Mouse (Mus musculus) limb, embryonic 12.5 days (tissue): ENCODE measurements around the gene Hsf5. TPM values are rescaled to one million over a fixed set of nuclear protein-coding genes. Genes with fewer than 3 reads are reported as not detected.

Source experiments
- ATAC-seq: fragments of 200-750 bp; cut with Nextera tagmentation; 2 replicates; pipeline ENCODE4 v1.8.0; 2017; ENCODE audit warnings: low read depth, moderate TSS enrichment; ENCODE audit not compliant: insufficient number of reproducible peaks, insufficient read depth, low FRiP score, low TSS enrichment
- H3K27ac ChIP-seq: fragments of 300-500 bp; sonication (generic); 2 replicates; pipeline ENCODE4 v1.5.1; 2016; ENCODE audit warnings: mild to moderate bottlenecking, moderate library complexity
- H3K27me3 ChIP-seq: fragments of 300-500 bp; sonication (generic); 2 replicates; pipeline ENCODE4 v1.6.1; 2016; ENCODE audit warnings: mild to moderate bottlenecking, moderate library complexity
- H3K36me3 ChIP-seq: fragments of 300-500 bp; sonication (generic); 2 replicates; pipeline ENCODE4 v1.6.1; 2016; ENCODE audit warnings: mild to moderate bottlenecking, moderate library complexity
- H3K4me1 ChIP-seq: fragments of 300-500 bp; sonication (generic); replicated peaks from 2 replicates; pipeline ENCODE4 v1.6.1; 2016
- H3K4me2 ChIP-seq: fragments of 300-500 bp; sonication (generic); 2 replicates; pipeline ENCODE4 v1.6.1; 2016; ENCODE audit warnings: mild to moderate bottlenecking, moderate library complexity
- H3K4me3 ChIP-seq: fragments of 300-500 bp; sonication (generic); replicated peaks from 2 replicates; pipeline ENCODE4 v1.5.1; 2016; ENCODE audit warnings: mild to moderate bottlenecking
- H3K9ac ChIP-seq: fragments of 300-500 bp; sonication (generic); replicated peaks from 2 replicates; pipeline ENCODE4 v1.6.1; 2016; ENCODE audit warnings: mild to moderate bottlenecking, moderate library complexity
- H3K9me3 ChIP-seq: fragments of 300-500 bp; sonication (generic); 2 replicates; pipeline ENCODE4 v1.6.1; 2016; ENCODE audit warnings: mild to moderate bottlenecking, moderate library complexity
- WGBS: fragments of 180-500 bp; shearing (Covaris S2); methylation state at CpG from one replicate; pipeline ENCODE4 v1.1.7; 2016; 5-methylcytosine and 5-hydroxymethylcytosine counted together
- polyA plus RNA-seq: library from polyadenylated mRNA; unstranded; fragments of >200 nt; fragmentation: Nextera tagmentation; extraction: Ambion mirVana; gene quantifications from 2 replicates; pipeline ENCODE4 v1.2.1, GENCODE M21; 2016

Gene Hsf5
- polyA plus RNA-seq, 1 experiment from 2014 or later, result 0.21 TPM

GRCm38 (mm10) chr11:87697131-87697682 is 80.2 kb downstream of the Hsf5 start:
- no peak for ATAC-seq

GRCm38 (mm10) chr11:87698126-87698525 is 81.2 kb downstream of the Hsf5 start:
- Histone ChIP-seq H3K27me3 (peaks cover 5% of the 10 kb centered on the region; the same call in 1 of the 2 replicates), H3K4me2 (no peak overlapping the region), H3K27ac (no peak overlapping the region), H3K9ac (no peak overlapping the region), H3K36me3 (no peaks in the 10 kb centered on the region), H3K4me1 (no peaks in the 10 kb centered on the region), H3K4me3 (no peak overlapping the region), H3K9me3 (no peaks in the 10 kb centered on the region)
- ATAC-seq, result no peak
- 89% methylated on average over 4 of the region's 4 CpGs for WGBS

More at GRCm38 (mm10) chr11:87697131-87697682, 80.2 kb downstream of the Hsf5 start:
- H3K36me3 ChIP-seq, result no peaks in the 10 kb centered on the region
- H3K9me3 ChIP-seq, result no peaks in the 10 kb centered on the region
- no peak overlapping the region for H3K9ac ChIP-seq
- peaks cover 5% of the 10 kb centered on the region; the same call in 1 of the 2 replicates for H3K27me3 ChIP-seq
- H3K4me2 ChIP-seq, result no peak overlapping the region
- WGBS, result 60% methylated on average over 14 of the region's 14 CpGs
- no peak overlapping the region for H3K4me3 ChIP-seq
- no peak overlapping the region for H3K27ac ChIP-seq
- no peaks in the 10 kb centered on the region for H3K4me1 ChIP-seq

- H3K4me1 ChIP-seq, result no peaks in the 10 kb centered on the region
- no peaks in the 10 kb centered on the region for H3K36me3 ChIP-seq
- H3K4me2 ChIP-seq, result no peak overlapping the region
- no peaks in the 10 kb centered on the region for H3K9me3 ChIP-seq
- ATAC-seq, result no peak
- H3K27ac ChIP-seq, result no peak overlapping the region
- H3K4me3 ChIP-seq, result no peak overlapping the region
- no peak overlapping the region for H3K9ac ChIP-seq
- 83% methylated on average over 6 of the region's 6 CpGs for WGBS
- peaks cover 5% of the 10 kb centered on the region; the same call in 1 of the 2 replicates for H3K27me3 ChIP-seq
Measured at GRCm38 (mm10) chr11:87701108-87701507, 84.1 kb downstream of the Hsf5 start.

GRCm38 (mm10) chr11:87701877-87702620 is 85.1 kb downstream of the Hsf5 start:
- Histone ChIP-seq H3K27me3 (no peaks in the 10 kb centered on the region), H3K36me3 (no peaks in the 10 kb centered on the region), H3K27ac (no peak overlapping the region), H3K9me3 (no peaks in the 10 kb centered on the region), H3K9ac (no peak overlapping the region), H3K4me3 (no peak overlapping the region), H3K4me2 (no peak overlapping the region), H3K4me1 (no peaks in the 10 kb centered on the region)
- ATAC-seq, result no peak
- 78% methylated on average over 14 of the region's 14 CpGs for WGBS

GRCm38 (mm10) chr11:87703654-87704053 is 86.7 kb downstream of the Hsf5 start:
- Histone ChIP-seq H3K27ac (no peak overlapping the region), H3K36me3 (no peaks in the 10 kb centered on the region), H3K27me3 (0 out of 2 replicates have a peak, but pooled peaks cover 5% of the 10 kb centered on the region), H3K4me3 (no peak overlapping the region), H3K9ac (no peak overlapping the region), H3K4me2 (no peak overlapping the region), H3K4me1 (no peaks in the 10 kb centered on the region), H3K9me3 (no peaks in the 10 kb centered on the region)
- ATAC-seq, result no peak
- WGBS, result 84% methylated on average over 5 of the region's 5 CpGs

- Histone ChIP-seq H3K36me3 (no peaks in the 10 kb centered on the region), H3K4me1 (no peaks in the 10 kb centered on the region), H3K4me2 (no peak overlapping the region), H3K27ac (no peak overlapping the region), H3K9me3 (no peaks in the 10 kb centered on the region), H3K4me3 (no peak overlapping the region), H3K9ac (no peak overlapping the region), H3K27me3 (0 out of 2 replicates have a peak, but pooled peaks cover 5% of the 10 kb centered on the region)
- ATAC-seq, result no peak
- 84% methylated on average over 9 of the region's 9 CpGs for WGBS
Measured at GRCm38 (mm10) chr11:87704289-87704688, 87.3 kb downstream of the Hsf5 start.

- Histone ChIP-seq H3K4me3 (no peak overlapping the region), H3K36me3 (no peaks in the 10 kb centered on the region), H3K4me2 (no peak overlapping the region), H3K4me1 (peaks cover 20% of the 10 kb centered on the region), H3K27ac (no peak overlapping the region), H3K9ac (no peak overlapping the region), H3K27me3 (0 out of 2 replicates have a peak, but pooled peaks cover 11% of the 10 kb centered on the region), H3K9me3 (no peaks in the 10 kb centered on the region)
- no peak for ATAC-seq
- 65% methylated on average over 8 of the region's 8 CpGs for WGBS
Measured at GRCm38 (mm10) chr11:87707570-87707969, 90.6 kb downstream of the Hsf5 start.

- no peaks in the 10 kb centered on the region for H3K36me3 ChIP-seq
- H3K9me3 ChIP-seq, result no peaks in the 10 kb centered on the region
- 0 out of 2 replicates have a peak, but pooled peaks cover 11% of the 10 kb centered on the region for H3K27me3 ChIP-seq
- WGBS, result 79% methylated on average over 5 of the region's 5 CpGs
- no peak overlapping the region for H3K4me3 ChIP-seq
- H3K4me1 ChIP-seq, result peaks cover 20% of the 10 kb centered on the region
- peak overlapping the region; percentile 59; the same call in 1 of the 2 replicates for H3K4me2 ChIP-seq
- no peak for ATAC-seq
- H3K9ac ChIP-seq, result no peak overlapping the region
- no peak overlapping the region for H3K27ac ChIP-seq
Measured at GRCm38 (mm10) chr11:87708979-87709378, 92.0 kb downstream of the Hsf5 start.

Other genes with a start within 250 kb of the Hsf5 start
- gene Rad51c, start 212.2 kb upstream of the Hsf5 start, polyA plus RNA-seq, result 11.8 and 12.3 TPM in 2 replicates
- 0.47 and 0.81 TPM in 2 replicates for gene Tex14, start 212.1 kb upstream of the Hsf5 start, polyA plus RNA-seq
- gene Gm11492, start 50.5 kb upstream of the Hsf5 start, polyA plus RNA-seq, result not detected in 2 replicates
- 10.7 and 10.9 TPM in 2 replicates for gene Sept4, start 48.3 kb upstream of the Hsf5 start, polyA plus RNA-seq
- 53.4 and 54.0 TPM in 2 replicates for gene Mtmr4, start 25.0 kb upstream of the Hsf5 start, polyA plus RNA-seq
- 2.8 and 4.0 TPM in 2 replicates for gene Rnf43, start 45.6 kb downstream of the Hsf5 start, polyA plus RNA-seq
- 167 TPM in 2 replicates for gene Supt4a, start 120.4 kb downstream of the Hsf5 start, polyA plus RNA-seq
- 5.7 and 5.9 TPM in 2 replicates for gene Tspoap1, start 143.4 kb downstream of the Hsf5 start, polyA plus RNA-seq
- gene Mpo, start 176.4 kb downstream of the Hsf5 start, polyA plus RNA-seq, result 1.7 and 2.6 TPM in 2 replicates
- 0.09 TPM in 1 of 2 replicates, not detected in the other for gene Lpo, start 211.1 kb downstream of the Hsf5 start, polyA plus RNA-seq
- gene Mks1, start 236.1 kb downstream of the Hsf5 start, polyA plus RNA-seq, result 19.2 and 21.0 TPM in 2 replicates